Mouse (Mus musculus): Measurements from ENCODE around the gene Tas2r119. TPM values are rescaled to one million over a fixed set of nuclear protein-coding genes. Genes with fewer than 3 reads are reported as not detected.

Gene Tas2r119
- not detected in 2 replicates for total RNA-seq (2017)

DNA sequence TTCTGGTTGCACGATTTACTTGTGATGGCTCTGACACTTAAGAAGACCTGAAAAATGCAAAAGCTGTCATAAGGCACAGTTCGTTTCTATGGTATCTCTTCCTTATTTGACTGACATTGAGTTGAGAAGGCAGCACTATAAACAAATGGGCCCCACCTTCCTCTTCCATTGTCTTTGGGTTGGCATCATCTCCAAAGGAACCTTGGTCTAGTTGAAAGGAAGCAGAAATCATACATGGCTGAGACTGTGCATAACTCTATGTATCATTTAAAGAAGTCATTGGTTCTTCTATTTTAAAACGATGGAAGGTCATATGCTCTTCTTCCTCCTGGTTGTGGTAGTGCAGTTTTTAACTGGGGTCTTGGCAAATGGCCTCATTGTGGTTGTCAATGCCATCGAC lies at the start of gene Tas2r119:
Gene Tas2r119 (plus strand): TSS at position 301 of the 400 bp plus-strand sequence.
- ATAC-seq (replicated peaks; ENCODE audit: low read depth, poor library complexity, severe bottlenecking), result no peak

DNA sequence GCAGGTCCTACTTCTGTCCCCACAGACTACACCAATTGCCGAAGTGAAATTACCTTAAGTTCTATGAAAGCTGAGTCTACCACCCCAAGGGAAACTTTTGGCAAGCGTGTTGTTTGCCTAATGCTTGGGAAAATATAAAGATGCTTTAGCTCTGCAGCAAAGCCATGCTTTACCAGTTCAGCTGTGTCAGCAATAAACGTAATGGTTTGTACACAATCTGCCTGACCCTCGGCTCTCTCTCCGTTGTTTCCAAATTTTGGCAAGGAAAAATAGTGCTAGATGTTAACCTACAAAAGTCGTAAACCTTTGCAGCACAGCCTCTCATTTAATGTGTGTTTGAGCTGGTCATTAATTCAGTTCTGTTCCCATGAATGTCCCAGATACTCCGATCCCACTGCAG lies 44.8 kb upstream of the Tas2r119 start:
- ATAC-seq (replicated peaks; ENCODE audit: low read depth, poor library complexity, severe bottlenecking), result no peak

DNA sequence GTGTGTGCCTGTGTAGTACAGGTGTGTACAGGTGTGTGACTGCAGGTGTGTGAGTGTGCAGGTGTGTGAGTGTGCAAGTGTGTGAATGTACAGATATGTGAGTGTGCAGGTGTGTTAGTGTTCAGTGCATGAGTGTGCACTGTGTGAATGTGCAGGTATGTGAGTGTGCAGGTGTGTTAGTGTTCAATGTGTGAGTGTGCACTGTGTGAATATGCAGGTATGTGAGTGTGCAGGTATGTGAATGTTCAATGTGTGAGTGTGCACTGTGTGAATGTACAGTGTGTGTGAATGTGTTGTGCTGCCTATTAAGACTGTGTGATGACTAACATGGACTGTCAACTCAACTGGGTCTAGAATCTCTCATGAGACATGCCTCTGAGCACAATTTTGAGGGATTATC lies 35.4 kb upstream of the Tas2r119 start:
- no peak for ATAC-seq (replicated peaks; ENCODE audit: low read depth, poor library complexity, severe bottlenecking)

DNA sequence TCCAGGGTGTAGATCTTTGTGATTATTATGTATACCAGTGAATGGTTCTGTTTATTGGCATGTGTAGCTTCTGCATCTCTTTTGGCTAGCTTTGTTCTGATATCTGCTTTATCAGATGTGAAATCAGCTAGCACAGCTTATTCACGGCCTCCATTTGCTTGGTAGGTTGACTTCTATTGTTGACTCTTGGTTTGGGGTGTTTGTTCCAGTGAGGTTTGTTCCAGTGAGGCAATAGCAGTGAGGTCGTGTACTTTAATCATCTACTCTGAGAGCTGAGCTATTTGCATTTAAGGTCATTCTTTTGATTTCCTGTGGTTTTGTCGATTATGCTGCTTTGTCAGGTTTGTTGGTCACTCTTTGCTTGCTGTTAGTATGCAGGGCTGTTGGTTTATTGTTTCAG lies 32.8 kb upstream of the Tas2r119 start:
- no peak for ATAC-seq (replicated peaks; ENCODE audit: low read depth, poor library complexity, severe bottlenecking)

DNA sequence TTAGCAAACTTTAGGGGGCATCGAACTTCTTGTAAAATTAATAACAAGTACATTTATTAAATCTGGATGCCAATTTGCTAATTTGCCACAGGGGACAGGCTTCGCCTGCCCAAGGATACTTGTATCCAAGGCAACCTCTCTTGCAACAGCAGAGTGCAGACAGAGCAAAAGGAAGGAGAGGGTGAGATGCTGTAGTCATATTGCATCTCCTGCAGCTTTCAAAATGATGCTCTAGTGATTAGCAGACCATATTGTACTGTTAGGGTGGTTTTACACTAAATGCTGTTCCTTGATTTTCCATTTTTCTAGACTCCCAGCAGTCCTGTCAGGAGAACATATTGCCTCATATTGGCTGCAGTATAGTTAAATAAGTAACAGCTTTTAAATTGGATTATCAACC lies 23.7 kb upstream of the Tas2r119 start:
- ATAC-seq (replicated peaks; ENCODE audit: low read depth, poor library complexity, severe bottlenecking), result no peak

DNA sequence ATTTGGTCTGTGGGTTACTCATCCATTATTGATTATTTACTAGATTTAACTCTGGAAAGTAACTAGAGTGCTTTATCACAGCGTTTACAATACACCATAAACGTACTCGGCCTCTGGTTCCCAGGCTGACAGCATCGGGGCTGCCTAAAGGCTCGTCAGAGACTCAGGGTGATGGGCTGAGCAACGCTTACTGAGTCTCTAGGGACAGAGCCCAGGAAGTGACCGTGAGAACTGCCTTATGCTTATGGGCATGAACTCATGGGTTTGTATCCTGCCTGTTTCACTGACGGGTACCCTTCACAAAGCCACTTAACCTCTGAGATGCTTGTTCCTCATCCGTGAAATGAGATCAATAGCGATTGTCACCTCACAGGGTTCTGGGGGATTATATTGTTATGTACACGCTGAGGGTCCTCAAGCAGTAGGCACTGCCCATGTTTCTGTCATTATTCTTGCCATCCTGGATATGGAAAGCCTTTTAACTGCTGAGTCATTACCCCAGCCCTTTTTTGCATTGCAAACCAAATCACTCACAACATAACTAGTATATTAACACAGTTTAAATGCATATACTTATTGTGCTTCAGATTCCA lies 23.1 kb upstream of the Tas2r119 start:
- no peak for ATAC-seq (replicated peaks; ENCODE audit: low read depth, poor library complexity, severe bottlenecking)

DNA sequence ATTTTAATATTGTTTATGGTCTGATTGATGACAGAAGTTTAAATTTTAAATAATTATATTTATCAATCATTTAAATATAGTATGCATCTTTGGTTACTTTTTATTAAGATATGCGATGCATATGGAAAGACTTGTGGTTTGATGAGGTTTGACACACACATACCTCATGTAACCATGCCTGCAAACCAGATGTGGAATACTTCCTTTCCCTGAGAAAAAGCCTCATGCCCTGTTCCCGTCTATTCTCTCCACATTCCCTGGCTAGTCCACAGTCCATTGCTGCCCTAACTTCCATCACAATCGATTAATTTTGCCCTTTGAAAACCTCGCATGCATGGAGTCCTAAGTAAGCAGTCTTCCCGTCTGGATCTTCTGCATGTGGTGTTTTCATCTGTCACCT lies 21.0 kb upstream of the Tas2r119 start:
- no peak for ATAC-seq (replicated peaks; ENCODE audit: low read depth, poor library complexity, severe bottlenecking)

DNA sequence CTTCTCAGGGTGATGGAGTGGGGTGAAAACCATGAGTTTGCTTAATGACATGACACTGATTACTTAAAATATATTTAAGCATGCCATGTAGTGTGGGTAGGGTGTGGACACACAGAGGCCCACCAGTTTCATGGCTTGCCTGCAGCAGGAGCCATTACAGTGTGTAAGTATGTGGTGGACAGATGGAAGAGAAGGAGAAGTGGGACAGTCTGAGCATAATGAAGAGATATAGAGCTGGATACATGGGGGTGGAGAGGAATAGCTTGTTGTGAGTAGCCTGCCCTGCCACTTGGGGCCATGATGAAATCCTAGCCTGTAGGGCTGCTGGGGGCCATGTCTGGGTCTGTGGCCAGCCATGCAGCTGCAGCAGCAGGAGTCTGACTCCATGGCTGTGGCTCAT lies 16.8 kb upstream of the Tas2r119 start:
- ATAC-seq (replicated peaks; ENCODE audit: low read depth, poor library complexity, severe bottlenecking), result no peak

DNA sequence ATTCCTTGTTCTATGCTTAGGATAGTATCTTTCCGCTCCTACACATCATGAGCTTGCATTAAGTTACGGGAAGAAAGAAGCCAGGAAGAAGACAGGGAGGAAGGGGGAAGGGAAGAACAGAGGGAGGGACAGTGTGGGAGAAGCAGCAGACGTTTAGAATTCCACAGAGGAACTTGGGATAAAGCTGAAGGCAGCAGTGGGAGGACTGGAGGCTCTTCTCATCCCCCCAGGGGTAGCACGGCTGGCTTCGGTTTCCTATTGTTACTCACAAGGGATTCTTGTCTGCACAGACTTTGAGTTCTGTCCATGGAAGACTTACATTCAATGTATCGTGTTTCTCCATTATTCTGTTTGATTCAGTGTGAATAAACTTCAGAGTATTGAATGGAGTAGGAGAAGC lies 5.3 kb upstream of the Tas2r119 start:
- ATAC-seq (replicated peaks; ENCODE audit: low read depth, poor library complexity, severe bottlenecking), result no peak

DNA sequence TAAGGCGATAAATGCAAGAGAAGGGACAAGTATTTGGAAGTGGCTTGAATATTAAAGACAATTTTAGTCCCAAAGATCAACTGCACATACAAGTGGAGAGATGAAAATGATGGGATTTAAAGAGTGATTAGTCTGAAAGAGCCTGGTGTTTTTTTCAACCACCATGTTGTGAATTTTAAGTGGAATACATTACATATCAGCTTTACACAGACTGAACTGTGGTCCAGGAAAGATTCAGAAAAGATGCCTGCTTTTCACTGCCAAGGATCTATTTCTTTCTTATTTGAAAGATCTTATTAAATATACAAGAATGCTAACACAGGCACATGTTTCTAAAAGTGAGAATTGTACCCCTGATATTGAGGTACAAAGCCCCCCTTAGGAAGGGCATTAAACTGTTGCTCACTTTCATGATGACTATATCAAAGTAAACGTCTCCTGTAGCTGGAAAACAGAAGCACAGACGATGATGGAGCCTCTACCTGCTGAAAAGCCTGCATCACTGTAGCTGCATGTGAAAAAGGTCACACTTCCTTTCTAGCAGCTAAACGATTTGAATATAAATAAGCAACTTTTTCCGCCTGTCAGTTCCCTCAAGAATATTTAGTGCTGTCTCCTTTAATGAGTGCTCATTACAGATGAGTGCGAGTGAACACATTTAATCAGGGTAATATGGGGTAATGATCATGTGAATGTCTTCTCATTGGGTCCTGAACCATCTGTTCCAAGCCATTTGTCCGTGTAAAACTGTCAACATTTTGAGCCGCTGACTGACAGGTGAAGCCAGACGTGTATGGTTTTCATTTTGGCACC lies 4.7 kb upstream of the Tas2r119 start:
- no peak for ATAC-seq (replicated peaks; ENCODE audit: low read depth, poor library complexity, severe bottlenecking)

DNA sequence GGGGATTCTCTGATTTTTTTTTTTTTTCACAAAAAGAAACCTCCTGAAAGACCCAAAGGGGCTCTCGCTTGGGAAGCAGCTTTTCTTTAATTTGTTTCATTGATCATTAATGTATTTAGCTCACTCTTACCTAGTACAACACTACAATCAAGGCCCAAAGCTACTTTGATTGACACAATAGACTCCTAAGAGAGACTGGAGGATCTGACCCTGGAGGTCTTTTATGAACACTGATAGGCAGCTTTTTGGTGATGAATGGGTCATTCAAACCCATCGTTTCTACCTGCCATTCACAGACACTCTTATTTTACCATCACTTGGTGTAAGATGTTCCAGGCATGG lies 4.1 kb upstream of the Tas2r119 start:
- no peak for ATAC-seq (replicated peaks; ENCODE audit: low read depth, poor library complexity, severe bottlenecking)

DNA sequence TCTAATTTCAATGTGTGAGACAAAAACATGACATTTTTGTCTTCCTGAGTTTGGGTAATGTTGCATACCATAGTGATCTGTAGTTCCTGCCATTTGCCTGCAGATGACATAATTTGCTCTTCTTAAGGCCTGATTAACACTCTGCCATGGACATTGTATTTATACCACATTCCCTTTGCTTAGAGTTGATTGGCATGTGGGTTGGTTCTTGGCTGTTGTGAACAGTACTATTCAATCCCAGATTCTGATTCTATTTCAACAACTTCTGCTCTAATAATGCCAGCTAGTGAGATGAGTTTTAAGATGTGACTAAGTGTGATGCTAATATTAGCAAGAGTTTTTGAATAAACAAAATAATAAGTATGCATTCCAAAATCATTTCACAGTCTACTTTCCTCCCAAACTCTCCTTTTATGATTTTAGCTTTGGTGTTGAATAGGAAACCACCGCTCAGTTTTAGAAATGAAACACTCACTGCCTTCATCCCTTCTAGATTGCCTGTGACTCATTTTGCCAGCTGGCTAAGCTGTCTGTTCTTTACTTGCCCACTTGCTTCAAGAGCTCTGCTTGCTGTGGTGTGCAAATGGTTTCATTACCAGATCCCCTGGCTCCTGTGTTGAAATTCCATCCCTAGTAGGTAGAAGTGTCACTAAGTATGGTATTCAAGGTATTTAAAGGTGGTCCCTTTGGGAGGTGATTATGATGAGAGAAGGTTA lies 3.1 kb downstream of the Tas2r119 start:
- ATAC-seq (replicated peaks; ENCODE audit: low read depth, poor library complexity, severe bottlenecking), result no peak

DNA sequence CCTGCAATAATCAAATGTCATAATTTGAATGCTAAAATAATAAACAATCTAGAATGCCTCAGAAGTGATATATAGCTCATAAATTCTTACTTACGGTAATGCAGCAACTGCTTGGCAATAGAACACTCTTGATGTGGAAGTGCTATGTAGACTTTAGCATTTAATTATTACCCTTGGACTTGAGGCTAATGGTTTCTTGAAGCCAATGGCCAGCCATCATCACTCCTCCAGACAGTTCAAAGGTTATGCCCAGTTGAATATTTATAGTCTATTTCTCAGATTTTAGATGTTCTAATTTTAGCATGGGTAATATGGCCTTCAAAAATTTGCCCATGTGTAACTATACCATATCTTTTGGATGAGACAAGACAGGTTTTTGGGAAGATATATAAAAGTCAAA lies 4.9 kb downstream of the Tas2r119 start:
- ATAC-seq (replicated peaks; ENCODE audit: low read depth, poor library complexity, severe bottlenecking), result no peak

DNA sequence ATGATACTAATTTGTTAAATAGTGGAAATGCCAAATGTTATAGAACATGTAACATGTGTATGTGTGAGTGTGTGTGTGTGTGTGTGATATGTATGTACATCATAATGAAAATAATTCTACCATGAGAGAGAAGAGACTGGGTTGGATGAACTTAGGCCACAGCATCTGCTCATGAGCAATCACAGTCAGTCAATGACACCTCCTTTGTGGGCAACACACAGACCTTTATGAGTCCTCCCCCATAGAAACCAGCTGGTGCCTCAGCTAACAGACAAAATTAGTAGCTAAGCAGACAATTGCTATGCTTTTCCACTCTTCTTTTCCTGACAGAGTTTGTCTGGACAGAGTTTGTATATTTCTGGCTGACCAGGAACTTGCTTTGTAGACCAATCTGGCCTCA lies 7.9 kb downstream of the Tas2r119 start:
- no peak for ATAC-seq (replicated peaks; ENCODE audit: low read depth, poor library complexity, severe bottlenecking)

DNA sequence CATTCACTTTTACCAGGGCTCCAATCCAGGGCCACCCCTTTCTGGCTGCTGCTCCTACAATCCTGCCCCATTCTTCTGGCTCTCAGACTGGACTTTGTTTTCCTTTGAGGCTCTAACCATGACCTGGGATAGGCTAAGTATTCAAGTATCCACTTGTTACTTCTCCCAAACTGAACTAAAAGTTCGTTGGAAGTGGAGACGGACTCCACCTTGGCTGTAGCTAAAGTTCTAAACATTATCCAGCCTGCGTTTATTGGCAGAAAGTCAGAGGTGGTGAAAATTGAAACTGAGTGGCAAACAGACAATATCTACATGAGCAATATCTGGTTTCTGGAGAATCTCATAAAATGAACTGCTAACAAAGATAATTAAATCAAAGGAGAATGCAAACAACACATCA lies 12.8 kb downstream of the Tas2r119 start:
- ATAC-seq (replicated peaks; ENCODE audit: low read depth, poor library complexity, severe bottlenecking), result no peak

DNA sequence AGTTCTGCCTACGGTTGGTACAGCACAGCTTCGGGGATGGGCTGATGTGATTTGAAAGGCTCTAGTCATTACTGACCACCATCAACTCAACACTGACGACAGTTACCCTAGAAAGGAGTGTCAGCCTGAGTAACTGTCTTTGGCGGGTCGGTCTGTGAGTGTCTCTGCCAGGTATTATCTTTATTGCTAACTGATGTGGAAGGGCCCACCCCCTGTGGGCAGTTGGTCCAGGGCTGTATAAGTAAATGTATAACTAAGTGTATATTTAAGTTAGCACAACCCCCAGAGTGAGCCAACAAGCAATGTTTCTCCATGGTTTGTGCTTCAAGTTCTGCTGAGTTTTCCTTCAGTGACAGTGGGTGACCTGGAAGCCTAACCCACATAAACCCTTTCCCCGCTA lies 13.3 kb downstream of the Tas2r119 start:
- no peak for ATAC-seq (replicated peaks; ENCODE audit: low read depth, poor library complexity, severe bottlenecking)

DNA sequence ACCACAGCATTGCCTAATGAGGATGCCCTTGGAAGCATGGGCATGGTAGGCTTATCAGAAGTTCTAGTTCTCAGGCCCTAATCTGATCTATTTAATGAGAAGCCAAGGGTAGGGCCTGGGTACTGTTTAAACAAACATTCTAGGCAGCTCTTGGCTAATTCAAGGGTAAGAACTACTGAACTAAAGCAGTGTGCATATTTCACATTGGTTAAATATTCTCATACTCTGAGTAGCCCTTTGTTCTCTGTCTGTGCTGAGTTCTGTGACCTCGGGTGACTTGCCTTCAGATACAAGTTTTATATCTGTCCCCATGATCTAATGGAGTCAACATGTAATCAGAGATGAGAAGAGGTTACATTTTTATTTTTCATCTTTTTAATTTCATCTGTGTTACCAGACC lies 15.9 kb downstream of the Tas2r119 start:
- ATAC-seq (replicated peaks; ENCODE audit: low read depth, poor library complexity, severe bottlenecking), result no peak

DNA sequence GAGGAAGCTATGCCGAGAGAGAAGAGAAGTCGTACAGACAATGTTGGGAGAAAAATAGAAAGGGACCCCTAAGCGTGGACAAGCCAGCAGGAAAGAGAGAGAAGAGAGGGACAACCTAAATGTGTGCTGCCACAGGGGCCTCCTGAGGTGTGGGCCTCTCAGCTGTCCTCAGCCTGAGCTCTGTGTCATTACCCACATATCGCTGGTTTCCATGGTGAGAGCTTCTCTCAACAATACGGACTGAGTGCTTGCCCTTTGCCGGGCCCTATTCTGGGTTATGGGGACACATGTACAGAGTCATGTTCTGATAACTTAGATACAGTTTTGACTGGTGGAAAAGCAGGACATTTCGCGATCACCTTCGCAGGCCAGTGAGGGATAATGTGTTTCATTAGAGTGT lies 21.0 kb downstream of the Tas2r119 start:
- ATAC-seq (replicated peaks; ENCODE audit: low read depth, poor library complexity, severe bottlenecking), result no peak

DNA sequence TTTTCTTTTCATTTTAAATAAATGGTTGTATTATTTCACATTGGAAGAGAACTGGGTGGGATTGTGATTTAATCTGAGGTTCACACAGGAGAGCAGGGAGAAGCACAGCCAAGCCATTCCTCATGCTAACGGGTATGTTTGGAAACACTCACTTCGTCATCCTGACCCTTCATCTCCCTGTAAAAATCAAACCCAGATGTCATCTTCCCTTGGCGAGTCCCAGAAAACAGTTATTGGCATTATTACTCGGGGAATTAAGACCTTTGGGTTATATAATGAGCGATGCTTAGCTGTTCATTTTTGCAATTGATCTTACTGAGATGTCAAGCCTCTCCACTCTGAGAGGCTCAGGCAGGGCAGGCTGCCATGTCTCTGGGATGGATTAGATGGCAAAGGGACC lies 21.5 kb downstream of the Tas2r119 start:
- no peak for ATAC-seq (replicated peaks; ENCODE audit: low read depth, poor library complexity, severe bottlenecking)

DNA sequence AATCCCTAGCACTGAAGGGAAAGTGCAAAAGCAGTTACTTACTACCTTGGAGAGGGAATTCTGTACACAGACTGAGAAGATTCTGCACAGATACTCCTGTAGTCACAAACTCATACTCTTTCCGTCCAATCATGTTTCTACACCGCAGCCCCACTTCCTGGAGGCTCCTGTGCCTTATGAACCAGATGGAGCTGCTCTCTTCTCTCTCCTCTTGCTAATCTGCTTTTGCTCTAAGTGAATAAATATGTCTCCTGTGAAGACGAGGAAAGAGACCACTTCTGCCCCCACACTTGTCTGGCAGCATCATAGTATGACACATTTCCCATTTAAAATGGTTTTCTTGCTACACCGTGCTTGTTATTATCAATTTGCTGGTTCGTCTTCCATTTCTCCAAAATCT lies 26.2 kb downstream of the Tas2r119 start:
- no peak for ATAC-seq (replicated peaks; ENCODE audit: low read depth, poor library complexity, severe bottlenecking)

DNA sequence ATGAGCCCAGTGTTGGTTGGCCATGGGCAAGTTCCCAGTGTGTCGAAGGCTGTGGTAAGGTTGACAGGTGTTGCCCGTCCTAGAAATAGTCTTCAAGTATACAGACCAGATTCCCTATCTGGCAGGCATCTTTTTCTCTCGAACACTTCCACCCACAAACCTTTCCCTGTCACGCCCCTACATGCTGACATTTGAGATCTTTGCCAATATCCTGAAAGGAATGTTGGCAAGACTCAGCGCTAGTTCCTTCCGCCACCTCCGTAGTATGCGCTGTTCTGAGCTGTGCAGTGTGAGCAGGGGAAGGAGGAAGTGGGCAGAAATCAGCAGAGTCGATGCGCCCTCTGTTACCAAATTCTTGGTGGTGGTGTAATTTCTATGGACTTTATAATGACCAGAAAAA lies 27.8 kb downstream of the Tas2r119 start:
- ATAC-seq (replicated peaks; ENCODE audit: low read depth, poor library complexity, severe bottlenecking), result no peak

All from common myeloid progenitor, adult 5-6 weeks (primary cell).